Mouse (Mus musculus) midbrain, embryonic 14.5 days (tissue): ENCODE measurements around the gene Ccnq. TPM values are rescaled to one million over a fixed set of nuclear protein-coding genes. Genes with fewer than 3 reads are reported as not detected.

Experiments
- ATAC-seq: fragments of 200-750 bp; cut with Nextera tagmentation; 2 replicates; pipeline ENCODE4 v1.8.0; 2017; ENCODE audit warnings: moderate number of reproducible peaks, moderate library complexity; ENCODE audit not compliant: low FRiP score, low TSS enrichment
- DNase-seq: peaks from one replicate; pipeline ENCODE4 v3.0.0-alpha.2; 2015
- H3K27ac ChIP-seq: fragments of 300-500 bp; sonication (generic); replicated peaks from 2 replicates; pipeline ENCODE4 v1.5.1; 2014; ENCODE audit warnings: mild to moderate bottlenecking, low read depth, low read length, moderate library complexity
- H3K27me3 ChIP-seq: fragments of 300-500 bp; sonication (generic); 2 replicates; pipeline ENCODE4 v1.6.1; 2014; ENCODE audit warnings: low read length, control low read depth, mixed read lengths; ENCODE audit not compliant: control insufficient read depth, insufficient read depth
- H3K36me3 ChIP-seq: fragments of 300-500 bp; sonication (generic); 2 replicates; pipeline ENCODE4 v1.6.1; 2014; ENCODE audit warnings: low read length, control low read depth; ENCODE audit not compliant: control insufficient read depth, insufficient read depth
- H3K4me1 ChIP-seq: fragments of 300-500 bp; sonication (generic); 2 replicates; pipeline ENCODE4 v1.6.1; 2014; ENCODE audit warnings: mild to moderate bottlenecking, antibody characterized with exemption, low read length, control low read depth; ENCODE audit not compliant: control insufficient read depth, insufficient read depth
- H3K4me2 ChIP-seq: fragments of 300-500 bp; sonication (generic); 2 replicates; pipeline ENCODE4 v1.6.1; 2014; ENCODE audit warnings: mild to moderate bottlenecking, low read length, moderate library complexity
- H3K4me3 ChIP-seq: fragments of 300-500 bp; sonication (generic); replicated peaks from 2 replicates; pipeline ENCODE4 v1.5.1; 2014; ENCODE audit warnings: low read depth, low read length
- H3K9ac ChIP-seq: fragments of 300-500 bp; sonication (generic); replicated peaks from 2 replicates; pipeline ENCODE4 v1.6.1; 2014; ENCODE audit warnings: mild to moderate bottlenecking, low read length, moderate library complexity
- H3K9me3 ChIP-seq: fragments of 300-500 bp; sonication (generic); 2 replicates; pipeline ENCODE4 v1.6.1; 2016; ENCODE audit warnings: low read length, control low read depth, mixed read lengths; ENCODE audit not compliant: control insufficient read depth
- WGBS: fragments of 180-500 bp; shearing (Covaris S2); extraction: QIAGEN DNeasy Blood & Tissue Kit; methylation state at CpG from one replicate; pipeline ENCODE4 v1.1.7; 2014; 5-methylcytosine and 5-hydroxymethylcytosine counted together
- polyA plus RNA-seq: library from polyadenylated mRNA; unstranded; fragments of >200 nt; fragmentation: Nextera tagmentation; extraction: Ambion mirVana; gene quantifications from 2 replicates; pipeline ENCODE4 v1.2.1, GENCODE M21; 2014

The Ccnq gene
- polyA plus RNA-seq, 1 experiment from 2014 or later = 34.9 TPM

DNA sequence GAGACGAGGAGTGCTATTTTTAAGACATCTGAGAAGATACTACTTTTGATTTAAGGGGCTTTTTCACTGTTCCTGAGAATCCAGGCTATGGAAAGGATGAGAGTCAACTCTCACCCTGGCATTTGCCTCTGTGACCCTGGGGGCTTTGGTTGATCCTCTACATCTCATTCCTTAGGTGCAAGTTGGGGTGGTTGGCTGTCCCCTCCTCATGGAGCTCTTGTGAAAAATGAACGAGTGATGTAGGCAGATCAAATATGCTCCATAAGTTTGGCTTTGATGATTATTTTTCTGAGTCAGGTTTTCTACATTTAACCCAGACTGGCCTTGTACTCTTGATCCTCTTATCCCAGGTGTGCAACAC lies 294 bp upstream of the Ccnq start:
- Histone ChIP-seq H3K4me3 (peak overlapping the region; percentile 59), H3K4me1 (peaks cover 8% of the 10 kb centered on the region), H3K4me2 (peak overlapping the region; percentile 77), H3K36me3 (no peaks in the 10 kb centered on the region), H3K27ac (peak overlapping the region; percentile 79), H3K9me3 (no peaks in the 10 kb centered on the region), H3K27me3 (no peaks in the 10 kb centered on the region), H3K9ac (peak overlapping the region; percentile 62; the same call in 1 of the 2 replicates)
- ATAC-seq (no peak; the same call in 1 of the 2 replicates), DNase-seq (no peak)
- 12% methylated on average over 2 of the region's 2 CpGs for WGBS

GRCm38 (mm10) chr11:78746264-78746663 lies 5.3 kb downstream of the Ccnq start:
- H3K36me3 ChIP-seq = no peaks in the 10 kb centered on the region
- H3K9me3 ChIP-seq = no peaks in the 10 kb centered on the region
- H3K9ac ChIP-seq = no peak overlapping the region
- H3K4me2 ChIP-seq = no peak overlapping the region
- WGBS = 92% methylated on average over 7 of the region's 7 CpGs
- H3K27ac ChIP-seq = no peak overlapping the region
- H3K4me1 ChIP-seq = peaks cover 12% of the 10 kb centered on the region
- ATAC-seq = no peak
- no peak for DNase-seq
- H3K27me3 ChIP-seq = no peaks in the 10 kb centered on the region
- H3K4me3 ChIP-seq = no peak overlapping the region

- ATAC-seq = no peak
- no peak overlapping the region for H3K27ac ChIP-seq
- H3K4me1 ChIP-seq = peaks cover 6% of the 10 kb centered on the region
- no peaks in the 10 kb centered on the region for H3K9me3 ChIP-seq
- H3K27me3 ChIP-seq = no peaks in the 10 kb centered on the region
- H3K9ac ChIP-seq = no peak overlapping the region
- 76% methylated on average over 4 of the region's 4 CpGs for WGBS
- no peak overlapping the region for H3K4me3 ChIP-seq
- no peaks in the 10 kb centered on the region for H3K36me3 ChIP-seq
- DNase-seq = no peak
- H3K4me2 ChIP-seq = no peak overlapping the region
These were observed 6.1 kb downstream of the Ccnq start for GRCm38 (mm10) chr11:78745475-78745874.

DNA sequence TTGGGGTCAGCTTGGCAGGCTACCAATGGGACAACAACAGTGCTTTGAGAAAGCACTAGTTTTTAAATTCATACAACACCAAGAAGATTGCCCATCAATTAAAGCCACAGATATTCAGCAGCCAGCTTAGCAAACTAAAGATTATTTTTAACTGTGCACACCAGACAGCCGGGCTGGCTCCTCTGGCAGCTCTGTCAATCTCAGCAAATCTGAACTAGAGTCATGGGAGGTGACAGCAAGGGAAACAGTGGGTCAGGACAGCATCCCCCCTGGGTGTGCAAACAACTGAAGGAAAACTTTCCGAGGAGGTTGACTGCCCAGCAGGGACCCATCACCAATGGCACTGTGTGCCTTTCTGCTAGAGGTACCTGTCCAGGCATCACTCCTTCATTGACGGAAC lies 9.1 kb downstream of the Ccnq start:
- DNase-seq (no peak), ATAC-seq (no peak)
- Histone ChIP-seq H3K27ac (no peak overlapping the region; the same call in 1 of the 2 replicates), H3K27me3 (no peaks in the 10 kb centered on the region), H3K9me3 (no peaks in the 10 kb centered on the region), H3K4me1 (0 out of 2 replicates have a peak, but pooled peaks cover 4% of the 10 kb centered on the region), H3K36me3 (no peaks in the 10 kb centered on the region), H3K4me2 (no peak overlapping the region), H3K4me3 (no peak overlapping the region), H3K9ac (no peak overlapping the region)
- WGBS = 51% methylated on average over 3 of the region's 3 CpGs

DNA sequence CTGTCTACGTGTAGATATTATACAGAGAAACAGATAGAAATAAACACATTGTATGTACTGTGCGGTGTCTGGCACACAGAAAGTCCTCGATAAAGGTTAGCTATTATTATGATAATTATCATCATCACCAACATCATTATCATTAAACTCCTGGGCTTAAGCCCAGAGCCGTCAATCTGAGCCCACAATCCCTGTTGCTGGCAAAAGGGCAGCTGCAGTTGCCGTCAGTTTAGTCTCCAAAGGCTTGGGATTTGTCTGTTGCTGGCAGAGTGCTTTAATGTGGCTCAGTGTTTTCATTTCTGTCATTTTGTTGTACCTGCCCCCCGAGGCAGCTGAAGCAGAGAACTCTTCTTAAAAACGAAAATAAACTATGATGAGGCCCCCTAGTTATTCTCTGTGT lies 9.6 kb downstream of the Ccnq start:
- Histone ChIP-seq H3K9ac (no peak overlapping the region), H3K27me3 (no peaks in the 10 kb centered on the region), H3K9me3 (no peaks in the 10 kb centered on the region), H3K36me3 (no peaks in the 10 kb centered on the region), H3K4me1 (peaks cover 5% of the 10 kb centered on the region; the same call in 1 of the 2 replicates), H3K27ac (no peak overlapping the region; the same call in 1 of the 2 replicates), H3K4me3 (no peak overlapping the region), H3K4me2 (no peak overlapping the region)
- no peak for ATAC-seq
- WGBS = 17% methylated on average over 7 of the region's 7 CpGs
- peak; percentile 52 for DNase-seq

DNA sequence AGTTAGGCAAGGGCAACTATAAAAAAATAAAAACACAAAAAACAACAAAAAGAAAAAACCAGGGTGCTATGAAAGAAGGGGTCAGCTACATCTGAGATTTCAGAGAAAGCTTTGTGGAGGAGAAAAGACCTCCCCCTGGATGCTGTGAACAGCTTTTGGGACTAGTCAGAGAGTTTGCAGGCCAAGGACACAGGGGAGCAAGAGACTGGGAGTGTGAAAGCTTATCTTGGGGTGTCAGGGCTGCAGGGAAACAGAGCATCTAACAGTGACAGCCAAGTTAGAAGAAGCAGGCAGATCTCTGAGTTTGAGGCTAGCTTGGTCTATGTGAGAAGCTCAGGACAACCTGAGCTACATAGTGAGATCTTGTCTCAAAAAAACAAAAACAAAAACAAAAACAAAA lies 12.2 kb downstream of the Ccnq start:
- no peak overlapping the region for H3K4me3 ChIP-seq
- H3K36me3 ChIP-seq = no peaks in the 10 kb centered on the region
- no peak for ATAC-seq
- H3K27ac ChIP-seq = no peak overlapping the region
- H3K9ac ChIP-seq = no peak overlapping the region
- no peak overlapping the region for H3K4me2 ChIP-seq
- no peaks in the 10 kb centered on the region for H3K9me3 ChIP-seq
- peaks cover 8% of the 10 kb centered on the region; the same call in 1 of the 2 replicates for H3K4me1 ChIP-seq
- DNase-seq = no peak
- no peaks in the 10 kb centered on the region for H3K27me3 ChIP-seq

GRCm38 (mm10) chr11:78736877-78737408 lies 14.6 kb downstream of the Ccnq start:
- DNase-seq (peak; percentile 6), ATAC-seq (no peak)
- Histone ChIP-seq H3K4me3 (no peak overlapping the region), H3K36me3 (no peaks in the 10 kb centered on the region), H3K9ac (no peak overlapping the region), H3K4me1 (peaks cover 4% of the 10 kb centered on the region; the same call in 1 of the 2 replicates), H3K4me2 (no peak overlapping the region), H3K9me3 (no peaks in the 10 kb centered on the region), H3K27me3 (no peaks in the 10 kb centered on the region), H3K27ac (no peak overlapping the region)
- WGBS = 24% methylated on average over 3 of the region's 3 CpGs

GRCm38 (mm10) chr11:78735168-78735567 lies 16.4 kb downstream of the Ccnq start:
- DNase-seq (no peak), ATAC-seq (no peak)
- Histone ChIP-seq H3K27ac (no peak overlapping the region), H3K9me3 (no peaks in the 10 kb centered on the region), H3K4me1 (peaks cover 4% of the 10 kb centered on the region; the same call in 1 of the 2 replicates), H3K4me2 (no peak overlapping the region), H3K36me3 (no peaks in the 10 kb centered on the region), H3K9ac (no peak overlapping the region), H3K4me3 (no peak overlapping the region), H3K27me3 (no peaks in the 10 kb centered on the region)
- 100% methylated on average over 1 of the region's 1 CpGs for WGBS

GRCm38 (mm10) chr11:78732619-78733018 lies 18.9 kb downstream of the Ccnq start:
- ATAC-seq = no peak
- Histone ChIP-seq H3K36me3 (no peaks in the 10 kb centered on the region), H3K4me2 (no peak overlapping the region), H3K9me3 (no peaks in the 10 kb centered on the region), H3K9ac (no peak overlapping the region), H3K4me1 (peaks cover 4% of the 10 kb centered on the region; the same call in 1 of the 2 replicates), H3K27me3 (no peaks in the 10 kb centered on the region), H3K27ac (no peak overlapping the region), H3K4me3 (no peak overlapping the region)
- DNase-seq = no peak
- WGBS = 90% methylated on average over 6 of the region's 6 CpGs
